Mouse (Mus musculus) G1E (cell line): ENCODE measurements around the gene Uevld. TPM values are rescaled to one million over a fixed set of nuclear protein-coding genes. Genes with fewer than 3 reads are reported as not detected.
"Not testable (repeated sequence)": the region's sequence is repeated elsewhere in the genome, so short reads cannot be mapped to it uniquely, and the experiment has no call there.

ENCODE experiments used
- ATAC-seq: 2 replicates; pipeline ENCODE4 v1.8.0; 2016; ENCODE audit warnings: mild to moderate bottlenecking; ENCODE audit not compliant: insufficient number of reproducible peaks, poor library complexity, low FRiP score, severe bottlenecking; ENCODE audit errors: extremely low read depth
- DNase-seq: peaks from one replicate; pipeline ENCODE4 v3.0.0; 2012; ENCODE audit warnings: low spot score
- H3K27me3 ChIP-seq: 2 replicates; pipeline ENCODE4 v1.6.1; 2012; ENCODE audit warnings: mild to moderate bottlenecking, low read length, inconsistent platforms; ENCODE audit not compliant: insufficient read depth
- H3K36me3 ChIP-seq: replicated peaks from 2 replicates; pipeline ENCODE3; 2012; ENCODE audit warnings: mild to moderate bottlenecking, inconsistent platforms
- H3K4me1 ChIP-seq: 2 replicates; pipeline ENCODE4 v1.6.1; 2012; ENCODE audit warnings: low read depth, low read length, inconsistent platforms, mixed read lengths; ENCODE audit not compliant: insufficient read depth
- H3K4me3 ChIP-seq: 2 replicates; pipeline ENCODE4 v1.5.1; 2012; ENCODE audit warnings: low read depth, mild to moderate bottlenecking, inconsistent platforms, low read length, moderate library complexity, mixed read lengths
- H3K9me3 ChIP-seq: replicated peaks from 2 replicates; pipeline ENCODE4 v1.6.1; 2012; ENCODE audit warnings: inconsistent platforms
- CTCF ChIP-seq: IDR thresholded peaks from 2 replicates; pipeline ENCODE4 v1.5.1; 2012; ENCODE audit warnings: low read depth, low read length, inconsistent platforms, mixed read lengths
- GATA1 ChIP-seq: IDR thresholded peaks from 2 replicates; pipeline ENCODE4 v1.6.1; 2012; ENCODE audit warnings: borderline replicate concordance, low read length, inconsistent platforms, mixed read lengths
- GATA2 ChIP-seq: IDR thresholded peaks from 2 replicates; pipeline ENCODE4 v1.6.1; 2012; ENCODE audit warnings: low read depth, low read length, inconsistent platforms, borderline replicate concordance
- POLR2AphosphoS5 ChIP-seq: IDR thresholded peaks from 2 replicates; pipeline ENCODE4 v1.6.1; 2012; ENCODE audit warnings: low read depth, low read length, inconsistent platforms; ENCODE audit not compliant: insufficient replicate concordance
- TAL1 ChIP-seq: conservative IDR thresholded peaks from 2 replicates; pipeline ENCODE4 v1.6.1; 2012; ENCODE audit warnings: low read depth, low read length, inconsistent platforms, mixed read lengths
- polyA plus RNA-seq: library from polyadenylated mRNA; stranded (reverse); fragments of >175 nt; gene quantifications from 2 replicates; pipeline ENCODE4 v1.2.3, GENCODE M21; 2012
- total RNA-seq, 2 experiments: library from RNA; stranded (forward) in 1 of 2; stranded (reverse) in 1 of 2; fragments of 200-1000 nt in 1 of 2; fragments of >200 nt in 1 of 2; fragmentation: Nextera tagmentation in 1 of 2; gene quantifications; 2 replicates each; pipeline ENCODE4 v1.2.3; 2014 to 2017

The Uevld gene
- total and polyA plus RNA-seq, 3 experiments, result 0.18 to 14.5 (median 8.6) TPM

- no peak overlapping the region for H3K4me3 ChIP-seq
- DNase-seq, result no peak
These were observed 75.0 kb downstream of the Uevld start for GRCm38 (mm10) chr7:46883304-46883703.

GRCm38 (mm10) chr7:46881941-46882340 lies 76.4 kb downstream of the Uevld start:
- ATAC-seq, H3K9me3 ChIP-seq, H3K27me3 ChIP-seq, H3K4me1 ChIP-seq, H3K4me3 ChIP-seq, DNase-seq: not testable (repeated sequence)
- peaks cover 29% of the 10 kb centered on the region for H3K36me3 ChIP-seq

More at GRCm38 (mm10) chr7:46883304-46883703, 75.0 kb downstream of the Uevld start:
- H3K4me1 ChIP-seq, result peaks cover 7% of the 10 kb centered on the region; the same call in 1 of the 2 replicates
- H3K9me3 ChIP-seq, result no peaks in the 10 kb centered on the region
- no peaks in the 10 kb centered on the region for H3K27me3 ChIP-seq
- ATAC-seq, result peak; percentile 54
- TF ChIP-seq GATA1 (no peak), TAL1 (no peak), POLR2AphosphoS5 (no peak), GATA2 (no peak), CTCF (no peak)
- H3K36me3 ChIP-seq, result peaks cover 42% of the 10 kb centered on the region

GRCm38 (mm10) chr7:46880992-46881391 lies 77.3 kb downstream of the Uevld start:
- Histone ChIP-seq H3K4me3 (no peak overlapping the region), H3K9me3 (no peaks in the 10 kb centered on the region), H3K36me3 (peaks cover 20% of the 10 kb centered on the region), H3K4me1 (peaks cover 10% of the 10 kb centered on the region; the same call in 1 of the 2 replicates), H3K27me3 (peaks cover 11% of the 10 kb centered on the region)
- TF ChIP-seq CTCF (no peak), GATA2 (no peak), TAL1 (no peak), POLR2AphosphoS5 (no peak), GATA1 (no peak)
- ATAC-seq (no peak), DNase-seq (no peak)

- ATAC-seq, result no peak
- Histone ChIP-seq H3K36me3 (peaks cover 9% of the 10 kb centered on the region), H3K4me1 (peaks cover 10% of the 10 kb centered on the region; the same call in 1 of the 2 replicates), H3K27me3 (peaks cover 15% of the 10 kb centered on the region), H3K9me3 (no peaks in the 10 kb centered on the region), H3K4me3 (no peak overlapping the region)
- TF ChIP-seq GATA2 (no peak), POLR2AphosphoS5 (no peak), CTCF (no peak), GATA1 (no peak), TAL1 (no peak)
- DNase-seq, result no peak
These were observed 78.5 kb downstream of the Uevld start for GRCm38 (mm10) chr7:46879851-46880250.

- Histone ChIP-seq H3K9me3 (no peaks in the 10 kb centered on the region), H3K4me1 (peaks cover 3% of the 10 kb centered on the region; the same call in 1 of the 2 replicates), H3K36me3 (no peaks in the 10 kb centered on the region), H3K4me3 (no peak overlapping the region), H3K27me3 (peaks cover 28% of the 10 kb centered on the region)
- ATAC-seq (peak; percentile 28; the same call in 1 of the 2 replicates), DNase-seq (no peak)
- TF ChIP-seq TAL1 (no peak), GATA2 (no peak), CTCF (no peak), GATA1 (no peak), POLR2AphosphoS5 (no peak)
These were observed 81.1 kb downstream of the Uevld start for GRCm38 (mm10) chr7:46877255-46877654.

GRCm38 (mm10) chr7:46876841-46877240 lies 81.5 kb downstream of the Uevld start:
- ATAC-seq, result no peak; the same call in 1 of the 2 replicates

More at GRCm38 (mm10) chr7:46876841-46877240, 81.5 kb downstream of the Uevld start:
- no peak for DNase-seq
- Histone ChIP-seq H3K36me3 (no peaks in the 10 kb centered on the region), H3K9me3 (no peaks in the 10 kb centered on the region), H3K27me3 (peaks cover 28% of the 10 kb centered on the region), H3K4me3 (no peak overlapping the region), H3K4me1 (peaks cover 3% of the 10 kb centered on the region; the same call in 1 of the 2 replicates)
- TF ChIP-seq TAL1, result no peak
- no peak for TF ChIP-seq GATA2
- no peak for TF ChIP-seq POLR2AphosphoS5
- no peak for TF ChIP-seq CTCF
- TF ChIP-seq GATA1, result no peak

Other genes with a start within 250 kb of the Uevld start
- 34.4 and 48.6 TPM in 2 replicates for gene Saal1, start 247.8 kb downstream of the Uevld start, total RNA-seq (2014; fragmentation: Nextera tagmentation)
- 23.9 and 28.1 TPM in 2 replicates for gene Saal1, start 247.8 kb downstream of the Uevld start, total RNA-seq (2017)
- gene Saal1, start 247.8 kb downstream of the Uevld start, polyA plus RNA-seq, result 4.4 and 4.6 TPM in 2 replicates
- gene Saa3, start 242.8 kb downstream of the Uevld start, total RNA-seq (2014; fragmentation: Nextera tagmentation), result not detected in 2 replicates
- 1.0 TPM in 1 of 2 replicates, not detected in the other for gene Saa3, start 242.8 kb downstream of the Uevld start, total RNA-seq (2017)
- not detected in 2 replicates for gene Saa3, start 242.8 kb downstream of the Uevld start, polyA plus RNA-seq
- gene Saa4, start 225.9 kb downstream of the Uevld start, total RNA-seq (2014; fragmentation: Nextera tagmentation), result not detected in 2 replicates
- gene Saa4, start 225.9 kb downstream of the Uevld start, total RNA-seq (2017), result not detected in 2 replicates
- gene Saa4, start 225.9 kb downstream of the Uevld start, polyA plus RNA-seq, result not detected in 2 replicates
- not detected in 2 replicates for gene Saa1, start 215.5 kb downstream of the Uevld start, total RNA-seq (2014; fragmentation: Nextera tagmentation)
- not detected in 2 replicates for gene Saa1, start 215.5 kb downstream of the Uevld start, total RNA-seq (2017)
- gene Saa1, start 215.5 kb downstream of the Uevld start, polyA plus RNA-seq, result not detected in 2 replicates
- gene Saa2, start 206.7 kb downstream of the Uevld start, total RNA-seq (2014; fragmentation: Nextera tagmentation), result not detected in 2 replicates
- gene Saa2, start 206.7 kb downstream of the Uevld start, total RNA-seq (2017), result not detected in 2 replicates
- gene Saa2, start 206.7 kb downstream of the Uevld start, polyA plus RNA-seq, result not detected in 2 replicates
- 20.4 and 30.4 TPM in 2 replicates for gene Hps5, start 162.5 kb downstream of the Uevld start, total RNA-seq (2014; fragmentation: Nextera tagmentation)
- 34.9 and 40.4 TPM in 2 replicates for gene Hps5, start 162.5 kb downstream of the Uevld start, total RNA-seq (2017)
- 2.1 and 2.7 TPM in 2 replicates for gene Hps5, start 162.5 kb downstream of the Uevld start, polyA plus RNA-seq
- gene Gtf2h1, start 162.4 kb downstream of the Uevld start, total RNA-seq (2014; fragmentation: Nextera tagmentation), result 189 and 225 TPM in 2 replicates
- gene Gtf2h1, start 162.4 kb downstream of the Uevld start, total RNA-seq (2017), result 275 and 302 TPM in 2 replicates
- 101 and 108 TPM in 2 replicates for gene Gtf2h1, start 162.4 kb downstream of the Uevld start, polyA plus RNA-seq
- 2,069 and 2,225 TPM in 2 replicates for gene Ldha, start 117.1 kb downstream of the Uevld start, total RNA-seq (2014; fragmentation: Nextera tagmentation)
- gene Ldha, start 117.1 kb downstream of the Uevld start, total RNA-seq (2017), result 1,859 and 1,927 TPM in 2 replicates
- gene Ldha, start 117.1 kb downstream of the Uevld start, polyA plus RNA-seq, result 2,214 and 2,274 TPM in 2 replicates
- not detected in 2 replicates for gene Ldhc, start 97.3 kb downstream of the Uevld start, total RNA-seq (2014; fragmentation: Nextera tagmentation)
- not detected in 2 replicates for gene Ldhc, start 97.3 kb downstream of the Uevld start, total RNA-seq (2017)
- gene Ldhc, start 97.3 kb downstream of the Uevld start, polyA plus RNA-seq, result not detected in 2 replicates
- gene Tsg101, start 38.6 kb downstream of the Uevld start, total RNA-seq (2014; fragmentation: Nextera tagmentation), result 166 and 220 TPM in 2 replicates
- 39.9 and 42.9 TPM in 2 replicates for gene Tsg101, start 38.6 kb downstream of the Uevld start, total RNA-seq (2017)
- 50.9 and 53.3 TPM in 2 replicates for gene Tsg101, start 38.6 kb downstream of the Uevld start, polyA plus RNA-seq
- not detected in 2 replicates for gene Gm9999, start 25.1 kb upstream of the Uevld start, total RNA-seq (2014; fragmentation: Nextera tagmentation)
- gene Gm9999, start 25.1 kb upstream of the Uevld start, total RNA-seq (2017), result 0.76 TPM in 1 of 2 replicates, not detected in the other
- not detected in 2 replicates for gene Gm9999, start 25.1 kb upstream of the Uevld start, polyA plus RNA-seq
- gene Spty2d1, start 49.9 kb upstream of the Uevld start, total RNA-seq (2014; fragmentation: Nextera tagmentation), result 36.4 and 41.9 TPM in 2 replicates
- gene Spty2d1, start 49.9 kb upstream of the Uevld start, total RNA-seq (2017), result 22.2 and 24.4 TPM in 2 replicates
- gene Spty2d1, start 49.9 kb upstream of the Uevld start, polyA plus RNA-seq, result 6.0 and 6.7 TPM in 2 replicates
- gene Tmem86a, start 92.1 kb upstream of the Uevld start, total RNA-seq (2014; fragmentation: Nextera tagmentation), result 7.1 TPM in 1 of 2 replicates, not detected in the other
- not detected in 2 replicates for gene Tmem86a, start 92.1 kb upstream of the Uevld start, total RNA-seq (2017)
- gene Tmem86a, start 92.1 kb upstream of the Uevld start, polyA plus RNA-seq, result 0.04 and 0.05 TPM in 2 replicates
- not detected in 2 replicates for gene Ptpn5, start 175.2 kb upstream of the Uevld start, total RNA-seq (2014; fragmentation: Nextera tagmentation)
- 0.06 and 0.11 TPM in 2 replicates for gene Ptpn5, start 175.2 kb upstream of the Uevld start, total RNA-seq (2017)
- gene Ptpn5, start 175.2 kb upstream of the Uevld start, polyA plus RNA-seq, result not detected in 2 replicates
- gene Mrgpra6, start 246.4 kb upstream of the Uevld start, total RNA-seq (2014; fragmentation: Nextera tagmentation), result not detected in 2 replicates
- gene Mrgpra6, start 246.4 kb upstream of the Uevld start, total RNA-seq (2017), result 0.17 TPM in 1 of 2 replicates, not detected in the other
- not detected in 2 replicates for gene Mrgpra6, start 246.4 kb upstream of the Uevld start, polyA plus RNA-seq